Mouse (Mus musculus): ENCODE results near the gene Atf6.

GRCm38 (mm10) chr1:170786570-170787341 is 80.8 kb downstream of the Atf6 start:
- TF ChIP-seq CTCF (IDR thresholded peaks at IDR 0.05; ENCODE audit: low read depth, low read length) (no peak), POLR2A (IDR thresholded peaks at IDR 0.05; ENCODE audit: borderline replicate concordance, low read depth, low read length) (no peak)
